Mouse (Mus musculus): ENCODE results near the gene Mavs.

GRCm38 (mm10) chr2:131186343-131186742 is 47.5 kb upstream of the Mavs start:
- TF ChIP-seq CTCF (IDR thresholded peaks at IDR 0.05; ENCODE audit: low read depth, low read length) (no peak), GATA1 (IDR thresholded peaks at IDR 0.05; ENCODE audit: borderline replicate concordance, low read length) (no peak)

Measured in G1E (cell line).